In genomic region chr13:8885445-8886184, GRCm38 (mm10) we compare ENCODE assay signal across 8 mouse cellular contexts. TPM values are rescaled to one million over a fixed set of nuclear protein-coding genes. Genes with fewer than 3 reads are reported as not detected.
DNase-seq lines count a peak whose midpoint lies in the region; ATAC-seq lines count a peak whose summit lies in the region.

Gene Idi1, plus strand, starts transcription at chr13:8885501.

- 0% methylated on average over 46 of the region's 46 CpGs for WGBS in hindbrain, embryonic 13.5 days

- H3K9ac ChIP-seq in hindbrain, embryonic 13.5 days, result peak within 1 kb of the TSS; percentile 70

- peak within 1 kb of the TSS; percentile 70 for H3K4me3 ChIP-seq in hindbrain, embryonic 13.5 days

- no peaks in the 10 kb centered on the region for H3K27me3 ChIP-seq in hindbrain, embryonic 13.5 days

- no peaks in the 10 kb centered on the region for H3K9me3 ChIP-seq in hindbrain, embryonic 13.5 days

- peak; percentile 97 for DNase-seq in NIH3T3 (ENCODE audit: low read depth)
- peak; percentile 99 for DNase-seq in cerebellum, postnatal 10 days
- peak; percentile 96 to 98 for DNase-seq in frontal cortex, postnatal 14 days (ENCODE audit: low spot score in 2 of 2)
- DNase-seq in layer of hippocampus, postnatal 25 days (ENCODE audit: extremely low spot score in 1 of 2, low spot score in 1 of 2), result peak; percentile 91 to 97
- DNase-seq in lung, postnatal 25 days (ENCODE audit: low spot score), result peak; percentile 97
- DNase-seq in retina, embryonic 14.5 days (ENCODE audit: low spot score), result peak; percentile 98
- DNase-seq in thymus, postnatal 4 days, result peak; percentile 97

- peak within 1 kb of the TSS; percentile 96 for H3K27ac ChIP-seq in hindbrain, embryonic 13.5 days

- H3K4me1 ChIP-seq in hindbrain, embryonic 13.5 days (replicated peaks), result peaks cover 22% of the 10 kb centered on the region

- H3K4me2 ChIP-seq in hindbrain, embryonic 13.5 days, result peak within 1 kb of the TSS; percentile 67

- H3K36me3 ChIP-seq in hindbrain, embryonic 13.5 days, result peaks cover 21% of the 10 kb centered on the region

- peak; percentile 100 for ATAC-seq in hindbrain, embryonic 13.5 days (ENCODE audit: low FRiP score)

RNA-seq across cellular contexts. Expression of gene Idi1, which starts in this region (rescaled TPM):
- 87.8 and 88.6 TPM in 2 replicates for polyA plus RNA-seq in hindbrain, embryonic 13.5 days (2015; fragmentation: Nextera tagmentation; extraction: Ambion mirVana)
- 10 to 100 TPM; 37.4 to 43.1 TPM for total RNA-seq in layer of hippocampus, postnatal 25 days (2021)

Comparison
In these comparisons a context has a peak if more than half of its experiments do, and no peak if none do; other contexts are left out.
1. Peak in every context shown above with its lines: DNase-seq, ATAC-seq, H3K4me3 ChIP-seq and H3K27ac ChIP-seq.